Mouse (Mus musculus): ENCODE results near the gene Gm498.

DNA sequence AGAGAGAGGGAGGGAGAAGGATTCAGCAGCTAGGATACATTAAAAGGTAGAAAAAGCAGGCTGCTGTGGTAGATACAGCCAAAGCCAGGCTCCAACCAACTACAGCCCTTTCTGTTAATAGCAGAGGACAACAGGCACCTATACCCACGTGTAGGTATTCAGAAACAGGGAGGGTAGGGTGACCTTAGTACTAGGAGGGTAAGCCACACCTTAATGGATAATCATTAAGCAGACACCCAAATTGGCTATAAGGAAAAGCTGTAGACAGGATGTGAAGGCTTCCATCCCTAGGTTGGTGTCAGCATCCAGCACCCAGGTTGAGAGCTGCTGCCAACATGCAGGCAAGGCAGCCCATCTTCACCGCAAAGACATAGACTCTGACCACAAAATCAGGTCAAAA lies 45.4 kb upstream of the Gm498 start:
- TF ChIP-seq POLR2A (IDR thresholded peaks at IDR 0.05; ENCODE audit: extremely low read depth, insufficient read depth, low read length) = no peak
- TF ChIP-seq CTCF (IDR thresholded peaks at IDR 0.05; ENCODE audit: extremely low read depth, insufficient read depth, low read length) = no peak

Data from cortical plate, adult 2 months (tissue).